25 mouse cellular contexts compared by ENCODE assay signal in the genomic region with DNA sequence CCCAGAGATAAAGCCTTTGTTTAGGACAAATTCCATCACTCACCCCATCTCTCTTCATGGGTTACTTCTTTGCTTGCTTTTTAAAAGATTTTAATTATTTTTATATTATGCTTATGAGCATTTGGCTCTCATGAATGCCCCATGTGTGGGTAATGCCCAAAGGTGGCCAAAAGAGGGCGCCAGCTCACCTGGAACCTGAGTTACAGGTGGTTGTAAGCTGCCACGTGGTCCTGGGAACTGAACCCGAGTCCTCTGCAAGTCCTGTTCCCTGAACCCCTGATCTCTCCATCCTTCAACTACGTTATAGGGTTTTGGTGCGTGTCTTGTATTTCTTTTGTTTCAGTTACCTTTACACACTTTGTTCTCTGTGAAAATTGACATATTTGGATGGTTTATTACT.
DNase-seq lines count a peak whose midpoint lies in the region; ATAC-seq and TF ChIP-seq lines count a peak whose summit lies in the region.
"Had no signal": no experiment of that assay in that cellular context is flagged by ENCODE, and none has a peak within 500 bp of the region (broad histone marks: within the 10 kb centered on the region; RNA-seq: fewer than 3 reads in every experiment).

No protein-coding gene starts in this region.

- intact Hi-C loops in heart, adult 2 months (cut with DNase I): no loop called here

- no peak overlapping the region for H3K4me3 ChIP-seq in heart, adult 2 months
- H3K4me3 ChIP-seq in liver, embryonic 14.5 days (ENCODE audit: insufficient read depth in 1 of 2, low read depth in 2 of 2, low read length in 2 of 2): no peak overlapping the region
- H3K4me3 ChIP-seq in liver, embryonic 11.5 days (ENCODE audit: low read depth, low read length): no peak overlapping the region
- H3K4me3 ChIP-seq: forebrain, embryonic 10.5 days; hindbrain, embryonic 15.5 days; kidney, embryonic 15.5 days; limb, embryonic 12.5 days; liver, embryonic 12.5 days; midbrain, embryonic 15.5 days; myocyte had no signal

- no peak for TF ChIP-seq POLR2A in heart, adult 2 months (IDR thresholded peaks at IDR 0.05; ENCODE audit: insufficient read depth, low read depth, low read length)
- TF ChIP-seq POLR2A in brain, embryonic 14.5 days (IDR thresholded peaks at IDR 0.05; ENCODE audit: borderline replicate concordance, extremely low read depth, insufficient read depth, insufficient read length, poor library complexity, severe bottlenecking): no peak

- no peak overlapping the region for H3K4me2 ChIP-seq in liver, embryonic 14.5 days (ENCODE audit: low read depth)
- H3K4me2 ChIP-seq in liver, embryonic 11.5 days: no peak overlapping the region
- H3K4me2 ChIP-seq: hindbrain, embryonic 15.5 days; kidney, embryonic 15.5 days; limb, embryonic 12.5 days; liver, embryonic 12.5 days; midbrain, embryonic 15.5 days had no signal

- H3K4me1 ChIP-seq in heart, adult 2 months (ENCODE audit: control insufficient read depth, insufficient read depth, low read length): no peaks in the 10 kb centered on the region
- H3K4me1 ChIP-seq in liver, embryonic 14.5 days (replicated peaks; ENCODE audit: control insufficient read depth in 2 of 2, insufficient read depth in 2 of 2, low read length in 1 of 2): no peaks in the 10 kb centered on the region
- H3K4me1 ChIP-seq in liver, embryonic 11.5 days (replicated peaks; ENCODE audit: control insufficient read depth, insufficient read depth, low read length): no peaks in the 10 kb centered on the region
- H3K4me1 ChIP-seq: forebrain, embryonic 10.5 days; hindbrain, embryonic 15.5 days; kidney, embryonic 15.5 days; limb, embryonic 12.5 days; liver, embryonic 12.5 days; midbrain, embryonic 15.5 days had no signal

- no peak overlapping the region for H3K27ac ChIP-seq in heart, adult 2 months
- no peak overlapping the region for H3K27ac ChIP-seq in liver, embryonic 14.5 days
- H3K27ac ChIP-seq in liver, embryonic 11.5 days (ENCODE audit: low read depth, low read length): no peak overlapping the region
- H3K27ac ChIP-seq: forebrain, embryonic 10.5 days; hindbrain, embryonic 15.5 days; kidney, embryonic 15.5 days; limb, embryonic 12.5 days; liver, embryonic 12.5 days; midbrain, embryonic 15.5 days had no signal

- H3K9me3 ChIP-seq in liver, embryonic 14.5 days (ENCODE audit: control insufficient read depth, low read length): no peaks in the 10 kb centered on the region
- no peaks in the 10 kb centered on the region for H3K9me3 ChIP-seq in liver, embryonic 11.5 days (ENCODE audit: control insufficient read depth, low read length)
- H3K9me3 ChIP-seq: forebrain, embryonic 10.5 days; hindbrain, embryonic 15.5 days; kidney, embryonic 15.5 days; liver, embryonic 12.5 days; midbrain, embryonic 15.5 days had no signal

- no peak for TF ChIP-seq EP300 in heart, adult 2 months (IDR thresholded peaks at IDR 0.05; ENCODE audit: insufficient read depth, low read depth, low read length)
- TF ChIP-seq EP300 in liver, embryonic 14.5 days (IDR thresholded peaks at IDR 0.05; ENCODE audit: low read depth): no peak

- H3K79me2 ChIP-seq in heart, adult 2 months (replicated peaks; ENCODE audit: control insufficient read depth, insufficient read depth, low read length): no peaks in the 10 kb centered on the region

- WGBS in heart, adult 2 months: 81% methylated on average over 5 of the region's 5 CpGs
- WGBS in liver, embryonic 14.5 days (ENCODE audit: insufficient replicate concordance): 60% methylated on average over 5 of the region's 5 CpGs
- WGBS in liver, embryonic 11.5 days: 76% methylated on average over 5 of the region's 5 CpGs

- no peak for DNase-seq in heart, adult 2 months
- no peak for DNase-seq in heart, adult 8-10 months (ENCODE audit: low spot score)
- no peak for DNase-seq in liver, embryonic 14.5 days (ENCODE audit: low read depth in 3 of 3, low spot score in 3 of 3)
- no peak for DNase-seq in liver, embryonic 11.5 days (ENCODE audit: low spot score)
- DNase-seq in ES-CJ7 (ENCODE audit: low read depth, low spot score) (peak; percentile 37), adipocyte (ENCODE audit: low spot score) (no peak)
- DNase-seq in brain, embryonic 14.5 days (ENCODE audit: low read depth): no peak
- DNase-seq: adrenal gland, adult 8-10 months; B cell, adult 2 months; cerebellum, postnatal 14 days; gastrocnemius, postnatal 10 days; heart, postnatal 4 days; lung, adult 2 months; lung, postnatal 36 days; thymus, adult 18-20 months; thymus, postnatal 4 days had no signal

- TF ChIP-seq CTCF in heart, adult 2 months (IDR thresholded peaks at IDR 0.05): peak; percentile 10; the same call in 1 of the 2 replicates
- TF ChIP-seq CTCF in liver, embryonic 14.5 days (IDR thresholded peaks at IDR 0.05; ENCODE audit: low read depth): peak; percentile 13; the same call in 1 of the 2 replicates
- peak; percentile 7; the same call in 1 of the 2 replicates for TF ChIP-seq CTCF in brain, embryonic 14.5 days (IDR thresholded peaks at IDR 0.05; ENCODE audit: borderline replicate concordance, extremely low read depth, insufficient read depth, insufficient read length)

- ATAC-seq in liver, embryonic 14.5 days (ENCODE audit: insufficient read depth): no peak
- ATAC-seq in liver, embryonic 11.5 days (replicated peaks; ENCODE audit: low FRiP score): no peak
- ATAC-seq: forebrain, embryonic 16.5 days; intestine, embryonic 16.5 days; liver, embryonic 12.5 days; midbrain, embryonic 15.5 days had no signal

- no peak overlapping the region for H3K9ac ChIP-seq in heart, adult 2 months (ENCODE audit: low read depth, low read length)
- no peak overlapping the region for H3K9ac ChIP-seq in liver, embryonic 14.5 days (replicated peaks)
- no peak overlapping the region for H3K9ac ChIP-seq in liver, embryonic 11.5 days (ENCODE audit: low read depth, low read length)
- H3K9ac ChIP-seq: hindbrain, embryonic 15.5 days; kidney, embryonic 15.5 days; limb, embryonic 12.5 days; liver, embryonic 12.5 days; midbrain, embryonic 15.5 days had no signal

- no peaks in the 10 kb centered on the region for H3K27me3 ChIP-seq in heart, adult 2 months (ENCODE audit: control insufficient read depth, insufficient read depth, low read length)
- H3K27me3 ChIP-seq in liver, embryonic 14.5 days (ENCODE audit: control insufficient read depth, insufficient read depth, low read length): no peaks in the 10 kb centered on the region
- H3K27me3 ChIP-seq in liver, embryonic 11.5 days (replicated peaks; ENCODE audit: control insufficient read depth, insufficient read depth, low read length): no peaks in the 10 kb centered on the region
- H3K27me3 ChIP-seq: hindbrain, embryonic 15.5 days; kidney, embryonic 15.5 days; limb, embryonic 12.5 days; liver, embryonic 12.5 days; midbrain, embryonic 15.5 days had no signal

- no peaks in the 10 kb centered on the region for H3K36me3 ChIP-seq in heart, adult 2 months (ENCODE audit: control insufficient read depth, insufficient read depth, low read length)
- no peaks in the 10 kb centered on the region for H3K36me3 ChIP-seq in liver, embryonic 14.5 days (replicated peaks; ENCODE audit: control insufficient read depth, insufficient read depth, low read depth)
- H3K36me3 ChIP-seq in liver, embryonic 11.5 days (ENCODE audit: control insufficient read depth, insufficient read depth, low read length): no peaks in the 10 kb centered on the region
- H3K36me3 ChIP-seq: forebrain, embryonic 10.5 days; hindbrain, embryonic 15.5 days; kidney, embryonic 15.5 days; limb, embryonic 12.5 days; liver, embryonic 12.5 days; midbrain, embryonic 15.5 days had no signal
